Mouse (Mus musculus): ENCODE results near the gene Mapkapk2. TPM values are rescaled to one million over a fixed set of nuclear protein-coding genes. Genes with fewer than 3 reads are reported as not detected.

Mapkapk2 gene
- total and polyA plus RNA-seq, 3 experiments: 53.2 to 85.4 TPM; not detected in 1

GRCm38 (mm10) chr1:131068011-131068727, 29.5 kb downstream of the Mapkapk2 start:
- peaks cover 0 to 16% of the 10 kb centered on the region in 2 experiments; a peak in 2 of 4 replicates for H3K36me3 ChIP-seq (ENCODE audit: control insufficient read depth in 1 of 2, insufficient read depth in 2 of 2, low read length in 2 of 2)
- H3K4me3 ChIP-seq (ENCODE audit: control insufficient read depth in 1 of 2, insufficient read depth in 1 of 2, low read depth in 2 of 2, low read length in 2 of 2): no peak overlapping the region; a peak in 2 of 4 replicates
- no peak overlapping the region for H3K9ac ChIP-seq (ENCODE audit: control insufficient read depth, low read depth, low read length, poor library complexity, severe bottlenecking)
- peaks cover 10% of the 10 kb centered on the region for H3K79me2 ChIP-seq (ENCODE audit: control insufficient read depth, insufficient read depth, low read length, poor library complexity)
- no peaks in the 10 kb centered on the region for H3K9me3 ChIP-seq (replicated peaks; ENCODE audit: insufficient read depth, low read length)
- H3K27me3 ChIP-seq (ENCODE audit: control insufficient read depth in 1 of 2, insufficient read depth in 2 of 2, low read length in 2 of 2): no peaks in the 10 kb centered on the region
- H3K27ac ChIP-seq (ENCODE audit: control insufficient read depth, low read depth, low read length): peak overlapping the region; percentile 3; the same call in 1 of the 2 replicates
- H3K4me1 ChIP-seq (ENCODE audit: control insufficient read depth in 1 of 2, insufficient read depth in 2 of 2, low read length in 2 of 2): peaks cover 7 to 26% of the 10 kb centered on the region in 2 experiments
- peak; percentile 79 for DNase-seq (ENCODE audit: low read depth, low spot score)
- peak; percentile 62 to 75 for TF ChIP-seq EP300 (IDR thresholded peaks at IDR 0.05; ENCODE audit: low read depth in 1 of 2, low read length in 2 of 2)
- TF ChIP-seq POLR2AphosphoS5 (IDR thresholded peaks at IDR 0.05; ENCODE audit: borderline replicate concordance, low read depth, low read length): no peak
- TF ChIP-seq ZNF384 (IDR thresholded peaks at IDR 0.05; ENCODE audit: low read depth, low read length): 0 out of 2 replicates have a peak, but pooled peaks have one; percentile 37
- TF ChIP-seq TCF12 (IDR thresholded peaks at IDR 0.05; ENCODE audit: low read depth, low read length): peak; percentile 65
- TF ChIP-seq TAL1 (IDR thresholded peaks at IDR 0.05; ENCODE audit: low read length): peak; percentile 81
- TF ChIP-seq GATA1 (IDR thresholded peaks at IDR 0.05; ENCODE audit: low read depth, low read length): peak; percentile 64
- TF ChIP-seq ZC3H11A (IDR thresholded peaks at IDR 0.05; ENCODE audit: low read depth, low read length): no peak
- TF ChIP-seq ELF1 (IDR thresholded peaks at IDR 0.05; ENCODE audit: low read depth, low read length): peak; percentile 50; the same call in 1 of the 2 replicates
- peak; percentile 49 for TF ChIP-seq RCOR1 (IDR thresholded peaks at IDR 0.05; ENCODE audit: low read depth, low read length)
- TF ChIP-seq E2F4 (IDR thresholded peaks at IDR 0.05; ENCODE audit: borderline replicate concordance, low read depth, low read length): no peak

- DNase-seq (ENCODE audit: low read depth, low spot score): peak; percentile 83
- Histone ChIP-seq H3K27me3 (ENCODE audit: control insufficient read depth in 1 of 2, insufficient read depth in 2 of 2, low read length in 2 of 2) (no peaks in the 10 kb centered on the region), H3K4me1 (ENCODE audit: control insufficient read depth in 1 of 2, insufficient read depth in 2 of 2, low read length in 2 of 2) (peaks cover 21 to 43% of the 10 kb centered on the region in 2 experiments), H3K4me3 (ENCODE audit: control insufficient read depth in 1 of 2, insufficient read depth in 1 of 2, low read depth in 2 of 2, low read length in 2 of 2) (no peak overlapping the region), H3K9me3 (replicated peaks; ENCODE audit: insufficient read depth, low read length) (no peaks in the 10 kb centered on the region), H3K36me3 (ENCODE audit: control insufficient read depth in 1 of 2, insufficient read depth in 2 of 2, low read length in 2 of 2) (peaks cover 0 to 33% of the 10 kb centered on the region in 2 experiments; a peak in 2 of 4 replicates), H3K79me2 (ENCODE audit: control insufficient read depth, insufficient read depth, low read length, poor library complexity) (peaks cover 19% of the 10 kb centered on the region), H3K27ac (ENCODE audit: control insufficient read depth, low read depth, low read length) (0 out of 2 replicates have a peak overlapping the region, but pooled peaks have one; percentile 16), H3K9ac (ENCODE audit: control insufficient read depth, low read depth, low read length, poor library complexity, severe bottlenecking) (no peak overlapping the region)
- TF ChIP-seq EP300 (IDR thresholded peaks at IDR 0.05; ENCODE audit: low read depth in 1 of 2, low read length in 2 of 2): peak in 1 of 2 experiments; percentile 14; a peak in 1 of 4 replicates
- TF ChIP-seq MAX (IDR thresholded peaks at IDR 0.05; ENCODE audit: low read length): 0 out of 2 replicates have a peak, but pooled peaks have one; percentile 41
- peak; percentile 23; the same call in 1 of the 2 replicates for TF ChIP-seq GATA1 (IDR thresholded peaks at IDR 0.05; ENCODE audit: low read depth, low read length)
- TF ChIP-seq TBP (IDR thresholded peaks at IDR 0.05; ENCODE audit: low read depth, low read length): 0 out of 2 replicates have a peak, but pooled peaks have one; percentile 27
- no peak for TF ChIP-seq E2F4 (IDR thresholded peaks at IDR 0.05; ENCODE audit: borderline replicate concordance, low read depth, low read length)
- no peak for TF ChIP-seq UBTF (IDR thresholded peaks at IDR 0.05; ENCODE audit: borderline replicate concordance, insufficient read depth, low read depth, low read length)
- TF ChIP-seq SIN3A (IDR thresholded peaks at IDR 0.05; ENCODE audit: low read length): peak; percentile 61
These were observed 33.4 kb downstream of the Mapkapk2 start for GRCm38 (mm10) chr1:131064202-131064601.
